Comparison of ENCODE assay signal across 14 mouse cellular contexts in the genomic region with DNA sequence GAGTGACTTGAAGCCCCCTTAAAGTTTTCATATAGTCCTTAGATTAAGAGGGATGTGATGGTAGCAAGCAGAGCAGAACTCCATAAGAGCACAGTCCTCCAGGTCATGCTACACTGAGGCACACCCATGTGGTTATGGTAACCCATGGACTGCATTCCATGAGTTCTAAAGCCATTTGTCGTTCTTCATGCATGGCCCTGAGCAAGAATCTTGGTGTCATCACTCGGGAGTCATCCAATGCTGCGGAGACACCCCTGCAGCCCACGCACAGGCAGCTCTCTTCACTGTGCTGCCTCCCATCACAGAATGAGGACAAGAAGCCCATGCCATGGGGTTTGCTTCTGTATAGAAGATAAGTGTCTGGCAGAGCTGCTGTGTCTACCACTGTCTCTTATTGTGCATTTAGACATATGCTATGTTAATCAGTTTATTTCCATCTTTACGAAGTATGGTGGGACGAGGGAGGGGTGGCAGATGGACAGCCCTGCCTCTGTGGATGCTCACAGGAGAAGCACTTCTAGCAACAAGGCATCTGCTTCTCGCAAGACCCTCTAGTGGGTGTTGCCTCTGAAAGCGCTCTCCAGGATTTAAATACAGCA.
A peak's percentile ranks its signal among the peaks of the same experiment; 100 is the strongest.
DNase-seq lines count a peak whose midpoint lies in the region; TF ChIP-seq lines count a peak whose summit lies in the region.
"Had no signal": no experiment of that assay in that cellular context is flagged by ENCODE, and none has a peak within 500 bp of the region (broad histone marks: within the 10 kb centered on the region; RNA-seq: fewer than 3 reads in every experiment).

No protein-coding gene starts in this region.

- TF ChIP-seq POLR2A in myocyte (IDR thresholded peaks at IDR 0.05; ENCODE audit: insufficient read length, low read depth): no peak

- no peaks in the 10 kb centered on the region for H3K79me2 ChIP-seq in myocyte (ENCODE audit: control insufficient read depth, insufficient read depth)

- H3ac ChIP-seq in myocyte (ENCODE audit: control insufficient read depth, insufficient read length): no peak overlapping the region

- H3K36me3 ChIP-seq in myocyte (ENCODE audit: control insufficient read depth, insufficient read depth): no peaks in the 10 kb centered on the region
- H3K36me3 ChIP-seq: heart, embryonic 15.5 days; midbrain, embryonic 13.5 days; neural tube, embryonic 15.5 days had no signal

- H3K4me3 ChIP-seq in myocyte: no peak overlapping the region
- H3K4me3 ChIP-seq: heart, adult 2 months; heart, embryonic 15.5 days; midbrain, embryonic 13.5 days; neural tube, embryonic 15.5 days had no signal

- peak overlapping the region; percentile 16 for H3K4me2 ChIP-seq in myocyte (ENCODE audit: low read depth)
- H3K4me2 ChIP-seq: heart, embryonic 15.5 days; midbrain, embryonic 13.5 days; neural tube, embryonic 15.5 days had no signal

- DNase-seq in retina, postnatal 1 day: peak; percentile 12
- DNase-seq in retina, embryonic 14.5 days (ENCODE audit: low spot score): no peak
- peak; percentile 29 to 66 for DNase-seq in frontal cortex, postnatal 36 days (ENCODE audit: low spot score in 2 of 2)
- DNase-seq in urinary bladder, adult 2 months (ENCODE audit: low spot score): no peak
- no peak for DNase-seq in thymus, postnatal 4 days
- DNase-seq in spleen, adult 18-20 months: no peak
- DNase-seq: cerebellum, adult 9-11 months; heart, adult 2 months; kidney, adult 9 months; thymus, postnatal 36 days had no signal

- H3K27me3 ChIP-seq in myocyte (ENCODE audit: control insufficient read depth, insufficient read depth, insufficient read length): no peaks in the 10 kb centered on the region
- H3K27me3 ChIP-seq: heart, embryonic 15.5 days; midbrain, embryonic 13.5 days; neural tube, embryonic 15.5 days had no signal

TF ChIP-seq in myocyte, 11 proteins besides CTCF, POLR2A, EP300 and RAD21:
- TF ChIP-seq MAX (IDR thresholded peaks at IDR 0.05; ENCODE audit: low read depth) (no peak), TCF12 (IDR thresholded peaks at IDR 0.05; ENCODE audit: insufficient read depth, poor library complexity, severe bottlenecking) (no peak), MYOG (IDR thresholded peaks at IDR 0.05; ENCODE audit: control insufficient read depth in 1 of 3, insufficient read depth in 1 of 3, insufficient read length in 2 of 3, low read depth in 2 of 3) (peak in 1 of 3 experiments; percentile 58), CEBPB (IDR thresholded peaks at IDR 0.05; ENCODE audit: insufficient read depth, poor library complexity, severe bottlenecking) (no peak)

Comparison
In these comparisons a context has a peak if more than half of its experiments do, and no peak if none do; other contexts are left out.
1. DNase-seq: peak in retina, postnatal 1 day (single experiment) and frontal cortex, postnatal 36 days (2 of 2); none in retina, embryonic 14.5 days (single experiment), urinary bladder, adult 2 months (single experiment), thymus, postnatal 4 days (single experiment) and spleen, adult 18-20 months (0 of 2).